Mouse (Mus musculus) adipocyte (in vitro differentiated cells): ENCODE results near the gene Sugt1.

ENCODE experiments used
- DNase-seq: peaks from one replicate; pipeline ENCODE4 v3.0.0-alpha.2; 2016; ENCODE audit warnings: low spot score

The Sugt1 gene

GRCm38 (mm10) chr14:79677891-79678687, 90.6 kb downstream of the Sugt1 start:
- DNase-seq: no peak

- DNase-seq: no peak
These were observed 93.2 kb downstream of the Sugt1 start for GRCm38 (mm10) chr14:79680652-79681051.
